Mouse (Mus musculus): ENCODE results near the gene Moxd1. TPM values are rescaled to one million over a fixed set of nuclear protein-coding genes. Genes with fewer than 3 reads are reported as not detected.
"Not testable (repeated sequence)": the region's sequence is repeated elsewhere in the genome, so short reads cannot be mapped to it uniquely, and the experiment has no call there.

The Moxd1 gene
- polyA plus RNA-seq, 1 experiment from 2014 or later, result 4.9 TPM

DNA sequence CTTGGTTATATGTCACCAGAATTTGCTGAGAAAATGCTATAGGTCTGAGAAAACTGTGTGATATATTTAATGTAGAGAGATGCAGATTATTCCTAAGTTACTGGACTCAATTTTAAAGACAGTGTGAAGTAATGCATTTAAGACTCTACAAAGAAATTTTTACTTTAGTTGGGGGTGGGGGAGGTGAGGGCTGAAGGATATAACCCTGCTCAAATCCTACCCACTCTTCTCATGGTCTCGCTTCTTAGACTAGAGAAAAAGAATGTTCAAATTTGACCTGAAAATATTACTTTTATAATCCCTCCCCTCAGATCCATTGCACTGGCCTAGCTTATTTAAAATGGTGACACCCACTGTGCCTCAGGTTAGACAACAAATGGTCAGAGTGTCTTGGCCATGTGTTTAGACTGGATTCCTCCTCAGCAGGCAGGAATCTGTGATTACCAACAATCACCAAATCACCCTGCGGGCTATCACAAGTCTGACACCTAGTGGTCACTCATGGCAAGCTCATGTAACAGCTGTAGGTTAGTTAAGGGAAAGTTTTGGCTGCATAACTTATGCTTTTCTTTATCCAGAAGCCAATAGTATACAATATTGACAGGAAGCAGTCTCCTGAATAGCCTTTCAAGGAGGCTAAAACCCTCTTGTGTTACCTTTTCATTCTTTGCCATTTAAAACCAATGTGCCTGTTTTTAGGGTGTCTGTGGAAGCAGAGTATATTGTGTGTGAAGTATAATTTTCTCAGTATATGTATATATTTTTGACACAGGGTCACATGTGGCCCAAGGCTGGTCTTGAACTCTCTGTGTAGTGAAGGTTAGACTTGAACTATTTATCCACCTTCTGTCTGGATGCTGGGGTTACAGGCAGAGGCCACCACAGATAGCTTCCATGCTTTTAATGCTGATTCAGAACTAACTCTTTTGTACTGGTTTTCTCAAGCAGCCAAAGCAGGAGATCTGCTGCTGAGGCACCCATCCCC lies 75.2 kb downstream of the Moxd1 start:
- Histone ChIP-seq H3K36me3 (ENCODE audit: insufficient read depth) (no peaks in the 10 kb centered on the region), H3K27me3 (ENCODE audit: insufficient read depth, low read length) (no peaks in the 10 kb centered on the region), H3K4me2 (no peak overlapping the region), H3K4me1 (ENCODE audit: insufficient read depth) (no peaks in the 10 kb centered on the region), H3K9me3 (ENCODE audit: low read depth, low read length) (no peaks in the 10 kb centered on the region), H3K9ac (no peak overlapping the region), H3K27ac (ENCODE audit: low read depth) (no peak overlapping the region), H3K4me3 (ENCODE audit: low read depth, low read length) (no peak overlapping the region)
- WGBS, result 45% methylated on average over 2 of the region's 2 CpGs
- peak; percentile 38 for ATAC-seq (ENCODE audit: insufficient read depth)
- TF ChIP-seq CTCF (IDR thresholded peaks at IDR 0.05; ENCODE audit: low read depth), result peak; percentile 96
- DNase-seq, result peak; percentile 90

GRCm38 (mm10) chr10:24312191-24312611 lies 88.9 kb downstream of the Moxd1 start:
- peak overlapping the region; percentile 50 for H3K4me2 ChIP-seq
- no peaks in the 10 kb centered on the region for H3K36me3 ChIP-seq (ENCODE audit: insufficient read depth)
- H3K27ac ChIP-seq (ENCODE audit: low read depth), result no peak overlapping the region
- no peak overlapping the region for H3K9ac ChIP-seq
- peak; percentile 68 for TF ChIP-seq CTCF (IDR thresholded peaks at IDR 0.05; ENCODE audit: low read depth)
- no peaks in the 10 kb centered on the region for H3K9me3 ChIP-seq (ENCODE audit: low read depth, low read length)
- DNase-seq (peak; percentile 94), ATAC-seq (ENCODE audit: insufficient read depth) (0 out of 2 replicates have a peak, but pooled peaks have one; percentile 47)
- peak overlapping the region; percentile 13; the same call in 1 of the 2 replicates for H3K4me3 ChIP-seq (ENCODE audit: low read depth, low read length)
- H3K4me1 ChIP-seq (ENCODE audit: insufficient read depth), result peaks cover 2% of the 10 kb centered on the region; the same call in 1 of the 2 replicates
- no peaks in the 10 kb centered on the region for H3K27me3 ChIP-seq (ENCODE audit: insufficient read depth, low read length)
- under 1% methylated on average over 9 of the region's 9 CpGs for WGBS

DNA sequence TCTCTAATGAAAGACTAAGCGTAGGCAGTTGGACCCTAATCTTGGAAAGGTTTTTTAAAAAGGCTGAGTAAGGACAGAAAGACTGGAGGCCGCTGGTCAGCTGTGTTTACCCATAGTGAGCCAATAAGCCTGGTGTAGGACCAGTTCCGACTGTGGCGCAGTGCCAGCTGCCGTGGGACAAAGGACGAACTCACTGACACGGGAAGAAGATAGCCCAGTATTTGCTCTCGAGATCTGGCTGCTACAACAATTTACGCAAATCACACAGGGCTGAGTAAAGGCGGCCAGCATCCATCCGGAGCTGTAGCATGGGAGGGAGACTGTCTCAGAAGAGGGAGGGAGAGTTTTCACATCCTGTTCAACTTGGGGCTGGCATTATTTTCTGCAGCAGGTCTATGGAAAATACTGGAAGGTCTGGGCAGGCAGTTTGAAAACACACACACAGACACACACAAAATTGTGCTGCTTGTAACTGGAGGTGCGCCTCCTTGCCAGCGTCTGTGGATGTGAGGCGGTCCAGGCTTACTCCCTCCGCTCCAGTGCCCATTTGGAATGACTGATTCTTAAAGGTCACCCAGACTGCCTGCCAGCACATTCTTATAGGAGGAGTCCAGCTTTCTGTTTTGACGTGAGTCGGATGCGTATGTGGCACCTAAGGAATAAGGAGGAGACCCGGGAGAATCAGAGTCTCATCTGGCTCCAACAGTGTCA lies 94.0 kb downstream of the Moxd1 start:
- peak overlapping the region; percentile 44 for H3K4me2 ChIP-seq
- no peak overlapping the region for H3K4me3 ChIP-seq (ENCODE audit: low read depth, low read length)
- no peak overlapping the region for H3K27ac ChIP-seq (ENCODE audit: low read depth)
- H3K36me3 ChIP-seq (ENCODE audit: insufficient read depth), result no peaks in the 10 kb centered on the region
- H3K9ac ChIP-seq, result no peak overlapping the region
- ATAC-seq (ENCODE audit: insufficient read depth) (peak; percentile 63; the same call in 1 of the 2 replicates), DNase-seq (peak; percentile 64)
- no peaks in the 10 kb centered on the region for H3K27me3 ChIP-seq (ENCODE audit: insufficient read depth, low read length)
- peaks cover 5% of the 10 kb centered on the region; the same call in 1 of the 2 replicates for H3K4me1 ChIP-seq (ENCODE audit: insufficient read depth)
- WGBS, result 32% methylated on average over 19 of the region's 19 CpGs
- H3K9me3 ChIP-seq (ENCODE audit: low read depth, low read length), result no peaks in the 10 kb centered on the region
- TF ChIP-seq CTCF (IDR thresholded peaks at IDR 0.05; ENCODE audit: low read depth), result no peak

DNA sequence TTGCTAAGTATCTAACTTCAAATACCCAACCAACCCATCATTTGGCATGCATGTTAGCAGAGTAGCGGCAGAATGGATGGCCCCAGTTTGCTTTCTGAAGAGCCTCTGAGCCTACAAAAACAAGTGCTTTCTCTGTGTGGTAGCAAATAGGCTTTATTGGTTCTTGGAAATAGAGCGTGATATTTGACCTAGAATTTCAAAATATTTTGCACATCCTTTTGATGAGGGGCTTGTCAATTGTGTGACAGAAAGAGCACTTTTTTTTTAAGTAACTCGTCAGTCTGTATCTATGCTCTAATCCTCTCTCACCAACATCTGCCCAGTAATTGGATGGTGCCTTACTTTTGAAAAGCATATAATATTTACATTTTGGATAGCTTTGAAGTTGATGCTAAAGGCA lies 97.0 kb downstream of the Moxd1 start:
- H3K27ac ChIP-seq (ENCODE audit: low read depth), result no peak overlapping the region
- TF ChIP-seq CTCF (IDR thresholded peaks at IDR 0.05; ENCODE audit: low read depth), result no peak

GRCm38 (mm10) chr10:24323066-24323465 lies 99.7 kb downstream of the Moxd1 start:
- Histone ChIP-seq H3K36me3 (ENCODE audit: insufficient read depth) (no peaks in the 10 kb centered on the region), H3K27ac (ENCODE audit: low read depth) (no peak overlapping the region), H3K4me3 (ENCODE audit: low read depth, low read length) (no peak overlapping the region), H3K27me3 (ENCODE audit: insufficient read depth, low read length) (no peaks in the 10 kb centered on the region), H3K4me1 (ENCODE audit: insufficient read depth) (no peaks in the 10 kb centered on the region), H3K4me2 (no peak overlapping the region), H3K9ac (no peak overlapping the region), H3K9me3 (ENCODE audit: low read depth, low read length) (no peaks in the 10 kb centered on the region)
- TF ChIP-seq CTCF (IDR thresholded peaks at IDR 0.05; ENCODE audit: low read depth), result no peak
- 84% methylated on average over 4 of the region's 4 CpGs for WGBS
- DNase-seq (no peak), ATAC-seq (ENCODE audit: insufficient read depth) (no peak)

More for the DNA sequence above, 97.0 kb downstream of the Moxd1 start:
- ATAC-seq (ENCODE audit: insufficient read depth), result no peak
- Histone ChIP-seq H3K9ac (no peak overlapping the region), H3K4me3 (ENCODE audit: low read depth, low read length) (no peak overlapping the region), H3K27me3 (ENCODE audit: insufficient read depth, low read length) (no peaks in the 10 kb centered on the region), H3K4me2 (no peak overlapping the region), H3K4me1 (ENCODE audit: insufficient read depth) (peaks cover 5% of the 10 kb centered on the region; the same call in 1 of the 2 replicates), H3K9me3 (ENCODE audit: low read depth, low read length) (no peaks in the 10 kb centered on the region), H3K36me3 (ENCODE audit: insufficient read depth) (no peaks in the 10 kb centered on the region)
- WGBS, result 65% methylated on average over 3 of the region's 3 CpGs
- DNase-seq, result no peak

DNA sequence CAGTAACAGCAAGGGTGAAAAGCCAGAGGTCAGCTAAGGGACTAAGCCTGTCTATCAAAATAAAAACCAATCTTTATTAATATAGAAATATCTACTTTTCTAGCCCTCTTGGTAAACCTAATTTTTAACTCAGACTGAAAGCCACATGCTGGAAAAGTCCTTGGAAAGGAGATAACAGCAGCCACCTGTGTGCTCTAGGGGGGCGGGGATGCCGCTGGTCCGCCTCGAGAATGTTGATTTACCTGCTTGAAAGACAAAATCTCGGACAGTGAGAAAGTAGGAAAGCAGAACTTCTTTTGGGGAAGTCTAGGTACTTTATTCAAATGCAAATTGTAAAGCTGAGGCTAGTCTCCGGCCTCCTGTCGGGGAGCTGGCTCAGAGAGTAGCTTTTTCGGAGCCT lies 103.9 kb downstream of the Moxd1 start:
- H3K27ac ChIP-seq (ENCODE audit: low read depth); H3K4me1 ChIP-seq (ENCODE audit: insufficient read depth); H3K4me2 ChIP-seq; H3K9me3 ChIP-seq (ENCODE audit: low read depth, low read length); DNase-seq; H3K4me3 ChIP-seq (ENCODE audit: low read depth, low read length); H3K9ac ChIP-seq; H3K36me3 ChIP-seq (ENCODE audit: insufficient read depth); ATAC-seq (ENCODE audit: insufficient read depth); H3K27me3 ChIP-seq (ENCODE audit: insufficient read depth, low read length): not testable (repeated sequence)
- WGBS, result 59% methylated on average over 8 of the region's 8 CpGs

- Histone ChIP-seq H3K9ac (no peak overlapping the region), H3K9me3 (ENCODE audit: low read depth, low read length) (no peaks in the 10 kb centered on the region), H3K4me3 (ENCODE audit: low read depth, low read length) (no peak overlapping the region), H3K36me3 (ENCODE audit: insufficient read depth) (no peaks in the 10 kb centered on the region), H3K4me1 (ENCODE audit: insufficient read depth) (no peaks in the 10 kb centered on the region), H3K27ac (ENCODE audit: low read depth) (no peak overlapping the region), H3K27me3 (ENCODE audit: insufficient read depth, low read length) (no peaks in the 10 kb centered on the region), H3K4me2 (no peak overlapping the region)
- 55% methylated on average over 3 of the region's 3 CpGs for WGBS
- DNase-seq, result no peak
- TF ChIP-seq CTCF (IDR thresholded peaks at IDR 0.05; ENCODE audit: low read depth), result peak; percentile 46; the same call in 1 of the 2 replicates
- ATAC-seq (ENCODE audit: insufficient read depth), result no peak
Measured at GRCm38 (mm10) chr10:24332799-24333198, 109.5 kb downstream of the Moxd1 start.

All from lung, embryonic 14.5 days (tissue).